Mouse (Mus musculus) embryonic facial prominence, embryonic 15.5 days (tissue): ENCODE data around the gene Ehmt2. TPM values are rescaled to one million over a fixed set of nuclear protein-coding genes. Genes with fewer than 3 reads are reported as not detected.
A peak's percentile ranks its signal among the peaks of the same experiment; 100 is the strongest.
"Not testable (repeated sequence)": the region's sequence is repeated elsewhere in the genome, so short reads cannot be mapped to it uniquely, and the experiment has no call there.

Source experiments
- ATAC-seq: fragments of 200-750 bp; cut with Nextera tagmentation; 2 replicates; pipeline ENCODE4 v1.8.0; 2017; ENCODE audit warnings: low read depth, moderate TSS enrichment; ENCODE audit not compliant: insufficient number of reproducible peaks, low FRiP score, low TSS enrichment
- H3K27ac ChIP-seq: fragments of 300-500 bp; sonication (generic); replicated peaks from 2 replicates; pipeline ENCODE4 v1.5.1; 2015; ENCODE audit warnings: mild to moderate bottlenecking, inconsistent platforms
- H3K27me3 ChIP-seq: fragments of 300-500 bp; sonication (generic); 2 replicates; pipeline ENCODE4 v1.6.1; 2015; ENCODE audit warnings: inconsistent platforms
- H3K36me3 ChIP-seq: fragments of 300-500 bp; sonication (generic); 2 replicates; pipeline ENCODE4 v1.6.1; 2015; ENCODE audit warnings: mild to moderate bottlenecking, inconsistent platforms
- H3K4me1 ChIP-seq: fragments of 300-500 bp; sonication (generic); 2 replicates; pipeline ENCODE4 v1.6.1; 2015; ENCODE audit warnings: inconsistent platforms
- H3K4me2 ChIP-seq: fragments of 300-500 bp; sonication (generic); replicated peaks from 2 replicates; pipeline ENCODE4 v1.6.1; 2015; ENCODE audit warnings: mild to moderate bottlenecking, inconsistent platforms
- H3K4me3 ChIP-seq: fragments of 300-500 bp; sonication (generic); replicated peaks from 2 replicates; pipeline ENCODE4 v1.5.1; 2015; ENCODE audit warnings: mild to moderate bottlenecking, inconsistent platforms
- H3K9ac ChIP-seq: fragments of 300-500 bp; sonication (generic); 2 replicates; pipeline ENCODE4 v1.6.1; 2015; ENCODE audit warnings: inconsistent platforms
- H3K9me3 ChIP-seq: fragments of 300-500 bp; sonication (generic); replicated peaks from 2 replicates; pipeline ENCODE4 v1.6.1; 2016; ENCODE audit warnings: inconsistent platforms
- WGBS: fragments of 180-500 bp; shearing (Covaris S2); methylation state at CpG from one replicate; pipeline ENCODE4 v1.1.7; 2015; 5-methylcytosine and 5-hydroxymethylcytosine counted together
- polyA plus RNA-seq: library from polyadenylated mRNA; unstranded; fragments of >200 nt; fragmentation: Nextera tagmentation; extraction: Ambion mirVana; gene quantifications from 2 replicates; pipeline ENCODE4 v1.2.1, GENCODE M21; 2015

Gene Ehmt2
- polyA plus RNA-seq, 1 experiment from 2014 or later, result 86.8 TPM

- no peak for ATAC-seq
- peaks cover under 1% of the 10 kb centered on the region for H3K36me3 ChIP-seq
- peaks cover 15% of the 10 kb centered on the region for H3K4me1 ChIP-seq
- no peak overlapping the region for H3K4me3 ChIP-seq
- H3K9ac ChIP-seq, result no peak overlapping the region
- H3K27ac ChIP-seq, result no peak overlapping the region
- no peaks in the 10 kb centered on the region for H3K27me3 ChIP-seq
- H3K9me3 ChIP-seq, result no peaks in the 10 kb centered on the region
- H3K4me2 ChIP-seq, result no peak overlapping the region
- 84% methylated on average over 3 of the region's 3 CpGs for WGBS
These were observed 57.6 kb downstream of the Ehmt2 start for GRCm38 (mm10) chr17:34955884-34956283.

DNA sequence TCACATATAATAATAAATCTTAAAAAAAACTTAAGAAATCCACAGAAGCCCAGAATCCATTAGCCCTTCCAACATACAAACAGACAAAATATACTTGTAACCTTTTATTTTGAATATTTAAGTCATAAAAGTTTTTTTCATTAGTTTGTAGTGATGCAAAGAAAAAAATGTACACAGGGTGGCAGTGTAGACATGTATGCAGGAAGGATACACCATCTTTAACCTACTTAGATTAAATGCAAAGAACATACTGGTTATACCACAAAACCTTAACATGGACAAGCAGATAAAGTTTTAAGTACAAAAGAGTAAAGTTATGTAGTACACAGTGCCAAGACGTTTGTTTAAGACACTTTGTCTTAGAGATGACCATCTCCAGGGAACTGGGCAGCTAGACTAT lies 58.1 kb downstream of the Ehmt2 start:
- no peak for ATAC-seq
- Histone ChIP-seq H3K4me1 (peaks cover 10% of the 10 kb centered on the region; the same call in 1 of the 2 replicates), H3K4me3 (no peak overlapping the region), H3K9ac (no peak overlapping the region), H3K4me2 (no peak overlapping the region), H3K27me3 (no peaks in the 10 kb centered on the region), H3K36me3 (no peaks in the 10 kb centered on the region), H3K27ac (no peak overlapping the region), H3K9me3 (no peaks in the 10 kb centered on the region)
- WGBS, result 33% methylated on average over 1 of the region's 1 CpGs

- 16% methylated on average over 38 of the region's 40 CpGs for WGBS
- H3K9ac ChIP-seq, ATAC-seq, H3K4me1 ChIP-seq, H3K27me3 ChIP-seq, H3K36me3 ChIP-seq, H3K4me3 ChIP-seq, H3K27ac ChIP-seq, H3K9me3 ChIP-seq: not testable (repeated sequence)
- H3K4me2 ChIP-seq, result peak overlapping the region; percentile 21; the same call in 1 of the 2 replicates
These were observed 59.0 kb downstream of the Ehmt2 start for GRCm38 (mm10) chr17:34957291-34957690.

GRCm38 (mm10) chr17:34957966-34958365 lies 59.7 kb downstream of the Ehmt2 start:
- H3K36me3 ChIP-seq, H3K27ac ChIP-seq, H3K9ac ChIP-seq, H3K4me3 ChIP-seq, H3K27me3 ChIP-seq, H3K4me1 ChIP-seq, ATAC-seq, H3K9me3 ChIP-seq, H3K4me2 ChIP-seq: not testable (repeated sequence)
- 32% methylated on average over 29 of the region's 40 CpGs for WGBS

DNA sequence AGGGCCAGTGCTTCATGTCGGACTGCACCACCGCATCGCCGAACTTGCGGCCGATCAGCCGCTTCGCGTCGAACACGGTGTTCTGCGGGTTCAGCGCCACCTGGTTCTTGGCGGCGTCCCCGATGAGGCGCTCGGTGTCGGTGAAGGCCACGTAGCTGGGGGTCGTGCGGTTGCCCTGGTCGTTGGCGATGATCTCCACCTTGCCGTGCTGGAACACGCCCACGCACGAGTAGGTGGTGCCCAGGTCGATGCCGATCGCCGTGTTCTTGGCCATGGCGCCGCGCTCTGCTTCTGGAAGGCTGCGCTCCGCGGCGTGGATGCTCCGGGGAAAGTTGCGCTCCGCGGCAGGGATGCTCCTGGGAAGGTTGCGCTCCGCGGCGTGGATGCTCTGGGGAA lies 60.5 kb downstream of the Ehmt2 start:
- peak overlapping the region; percentile 57 for H3K4me3 ChIP-seq
- not testable (repeated sequence) for H3K36me3 ChIP-seq, H3K27me3 ChIP-seq, H3K27ac ChIP-seq, H3K4me1 ChIP-seq, H3K9me3 ChIP-seq, H3K9ac ChIP-seq
- WGBS, result under 1% methylated on average over 32 of the region's 47 CpGs
- peak overlapping the region; percentile 56 for H3K4me2 ChIP-seq
- ATAC-seq, result peak; percentile 2; the same call in 1 of the 2 replicates

GRCm38 (mm10) chr17:34959130-34959778 lies 61.0 kb downstream of the Ehmt2 start, which contains the start of gene Hspa1b:
Gene Hspa1b, minus strand, starts transcription at chr17:34959238.
- 0% methylated on average over 30 of the region's 32 CpGs for WGBS
- H3K4me1 ChIP-seq, H3K27me3 ChIP-seq, H3K36me3 ChIP-seq, H3K9me3 ChIP-seq: not testable (repeated sequence)
- peak within 1 kb of the TSS; percentile 99 for H3K27ac ChIP-seq
- H3K4me2 ChIP-seq, result peak within 1 kb of the TSS; percentile 56
- peak within 1 kb of the TSS; percentile 57 for H3K4me3 ChIP-seq
- H3K9ac ChIP-seq, result peak within 1 kb of the TSS; percentile 41
- ATAC-seq, result peak; percentile 92

DNA sequence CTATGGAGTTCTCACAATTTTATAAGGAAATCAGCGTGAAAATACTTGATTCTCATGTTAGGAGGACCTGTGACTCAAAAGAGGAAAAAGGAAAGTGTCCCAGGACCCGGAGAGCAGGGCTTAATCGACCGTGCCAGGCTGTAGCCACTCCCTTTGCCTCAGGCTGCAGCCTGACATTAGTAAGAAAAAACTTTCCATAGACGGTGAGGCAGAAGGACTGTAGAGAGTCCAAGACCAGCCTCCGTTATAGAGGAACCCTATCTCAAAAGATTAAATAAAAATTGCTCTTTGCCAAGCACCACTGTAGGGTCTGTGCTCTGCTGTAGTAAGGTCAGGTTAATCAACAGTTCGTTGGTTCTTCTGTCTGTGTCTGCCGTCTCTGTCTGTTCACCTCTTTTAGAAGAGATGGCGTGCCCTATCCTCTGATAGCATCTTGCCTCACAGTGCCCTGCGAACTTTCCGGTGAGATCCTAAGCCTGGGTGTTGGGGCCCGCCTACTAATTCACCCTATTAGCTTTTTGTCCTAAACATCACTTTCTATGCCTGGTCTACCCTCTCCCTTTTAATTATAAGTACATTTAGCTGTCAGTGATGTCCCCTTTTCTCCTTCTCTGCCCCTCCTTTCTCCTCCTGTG lies 61.7 kb downstream of the Ehmt2 start:
- no peaks in the 10 kb centered on the region for H3K9me3 ChIP-seq
- H3K9ac ChIP-seq, result peak overlapping the region; percentile 41; the same call in 1 of the 2 replicates
- ATAC-seq, result no peak; the same call in 1 of the 2 replicates
- 12% methylated on average over 12 of the region's 12 CpGs for WGBS
- peaks cover 17% of the 10 kb centered on the region for H3K4me1 ChIP-seq
- H3K27me3 ChIP-seq, result no peaks in the 10 kb centered on the region
- H3K4me2 ChIP-seq, result peak overlapping the region; percentile 56
- H3K36me3 ChIP-seq, result no peaks in the 10 kb centered on the region
- peak overlapping the region; percentile 57 for H3K4me3 ChIP-seq
- peak overlapping the region; percentile 99 for H3K27ac ChIP-seq

- Histone ChIP-seq H3K27ac (peak overlapping the region; percentile 99), H3K27me3 (no peaks in the 10 kb centered on the region)
These were observed 62.6 kb downstream of the Ehmt2 start for GRCm38 (mm10) chr17:34960702-34961493.

GRCm38 (mm10) chr17:34962125-34962524 lies 63.9 kb downstream of the Ehmt2 start:
- 20% methylated on average over 3 of the region's 3 CpGs for WGBS
- H3K27ac ChIP-seq, result peak overlapping the region; percentile 99
- H3K9ac ChIP-seq, result no peak overlapping the region

More at GRCm38 (mm10) chr17:34960702-34961493, 62.6 kb downstream of the Ehmt2 start:
- Histone ChIP-seq H3K9ac (no peak overlapping the region), H3K4me1 (peaks cover 24% of the 10 kb centered on the region), H3K36me3 (no peaks in the 10 kb centered on the region), H3K4me2 (no peak overlapping the region), H3K9me3 (no peaks in the 10 kb centered on the region), H3K4me3 (no peak overlapping the region)
- ATAC-seq, result no peak

DNA sequence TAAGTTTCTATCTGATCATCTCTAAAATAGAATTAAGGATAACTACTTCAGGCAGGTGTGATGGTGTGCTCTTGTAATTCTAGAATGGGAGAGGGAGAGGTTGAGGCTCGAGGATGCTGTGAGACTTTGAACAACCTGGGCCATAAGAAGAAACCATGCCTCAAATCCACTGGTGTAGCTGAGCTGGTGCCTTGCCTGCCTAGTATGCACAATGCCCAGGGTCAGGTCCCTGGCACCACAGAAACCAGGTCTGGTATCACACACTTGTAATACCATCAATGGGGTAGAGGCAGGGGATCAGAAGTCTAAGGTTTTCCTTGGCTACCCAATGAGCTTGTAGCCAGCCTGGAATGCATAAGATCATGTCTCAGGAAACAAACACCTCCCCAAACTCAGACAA lies 64.6 kb downstream of the Ehmt2 start:
- 36% methylated on average over 1 of the region's 1 CpGs for WGBS
- H3K27ac ChIP-seq, result peak overlapping the region; percentile 36
- H3K9me3 ChIP-seq, result no peaks in the 10 kb centered on the region
- no peak overlapping the region for H3K4me2 ChIP-seq
- no peak overlapping the region for H3K9ac ChIP-seq
- 0 out of 2 replicates have a peak, but pooled peaks cover 5% of the 10 kb centered on the region for H3K27me3 ChIP-seq
- no peaks in the 10 kb centered on the region for H3K36me3 ChIP-seq
- no peak overlapping the region for H3K4me3 ChIP-seq
- no peak for ATAC-seq
- H3K4me1 ChIP-seq, result peaks cover 24% of the 10 kb centered on the region

More at GRCm38 (mm10) chr17:34962125-34962524, 63.9 kb downstream of the Ehmt2 start:
- H3K27me3 ChIP-seq, result no peaks in the 10 kb centered on the region
- peaks cover 24% of the 10 kb centered on the region for H3K4me1 ChIP-seq
- H3K4me3 ChIP-seq, result no peak overlapping the region
- ATAC-seq, result no peak
- no peak overlapping the region for H3K4me2 ChIP-seq
- no peaks in the 10 kb centered on the region for H3K9me3 ChIP-seq
- no peaks in the 10 kb centered on the region for H3K36me3 ChIP-seq
